Mouse (Mus musculus) cerebellum, adult 9-10 months (tissue): ENCODE measurements around the gene Rpp40.

Source experiments
- DNase-seq: peaks from one replicate; pipeline ENCODE4 v3.0.0; 2022

The Rpp40 gene

DNA sequence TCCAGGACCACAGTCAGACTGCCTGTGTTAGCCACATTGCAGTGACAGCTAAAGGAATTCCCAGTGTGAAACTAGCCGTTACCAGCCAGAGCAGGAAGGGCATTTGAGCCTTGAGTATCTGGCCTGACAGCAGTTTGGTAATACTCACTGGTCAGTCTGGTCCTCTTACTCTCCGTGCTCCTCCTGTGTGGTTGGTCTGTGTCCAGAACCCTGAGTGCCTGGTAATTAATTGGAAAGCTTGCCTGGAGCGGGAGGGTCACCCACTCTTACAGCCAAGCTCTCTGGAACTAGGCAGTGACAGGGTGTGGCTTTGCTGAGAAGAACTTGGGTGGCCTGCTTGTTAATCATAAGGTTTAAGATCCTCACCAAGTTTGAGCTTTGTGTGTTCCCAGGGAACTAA, 57.5 kb downstream of the Rpp40 start:
- peak; percentile 47 for DNase-seq

DNA sequence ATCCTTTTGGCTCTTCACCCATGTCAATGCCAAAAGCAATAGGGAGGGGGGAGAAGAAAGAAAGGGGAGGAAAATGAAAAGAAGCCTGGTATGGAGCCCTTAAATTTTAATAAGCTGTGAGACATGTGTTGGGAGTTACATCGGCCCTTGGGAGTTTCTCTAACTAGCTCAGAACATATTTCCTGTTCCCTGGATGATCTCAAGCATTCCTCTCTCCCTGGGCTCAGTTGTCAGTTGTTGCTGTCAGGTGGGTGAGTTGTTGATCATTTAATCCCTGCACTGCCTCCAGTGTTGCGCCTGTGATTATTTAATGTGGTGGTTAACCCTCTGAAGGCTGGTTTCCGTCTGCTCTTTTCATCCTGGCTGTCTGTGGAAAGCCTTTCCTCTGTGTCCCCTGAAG, 60.9 kb downstream of the Rpp40 start:
- no peak for DNase-seq
